Mouse (Mus musculus): ENCODE data around the gene Olfr463. TPM values are rescaled to one million over a fixed set of nuclear protein-coding genes. Genes with fewer than 3 reads are reported as not detected.
"Not testable (repeated sequence)": the region's sequence is repeated elsewhere in the genome, so short reads cannot be mapped to it uniquely, and the experiment has no call there.

The Olfr463 gene
- polyA plus RNA-seq, 1 experiment, result not detected

DNA sequence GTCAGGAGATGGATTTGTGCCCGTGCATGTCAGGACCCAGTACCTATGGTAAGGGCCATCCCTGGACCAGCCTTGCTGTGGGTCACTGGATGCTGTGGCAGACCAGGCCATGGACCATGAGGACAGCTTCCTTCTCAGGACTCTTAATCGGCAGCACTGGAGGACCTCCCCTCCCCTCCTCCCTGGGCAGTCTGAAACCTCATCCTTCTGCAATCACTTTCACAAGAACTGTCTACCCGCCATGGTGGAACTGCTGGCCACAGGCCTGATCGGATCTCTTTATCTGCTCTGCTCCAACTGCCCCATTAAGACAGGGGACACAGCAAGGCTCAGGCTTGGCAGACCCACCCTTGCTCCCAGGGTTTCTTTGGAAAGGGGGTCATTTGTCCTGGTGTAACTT lies 15.5 kb downstream of the Olfr463 start:
- Histone ChIP-seq H3K36me3 (replicated peaks; ENCODE audit: low read length) (no peaks in the 10 kb centered on the region), H3K4me3 (replicated peaks) (no peak overlapping the region), H3K27me3 (replicated peaks) (peaks cover 57% of the 10 kb centered on the region), H3K9me3 (no peaks in the 10 kb centered on the region), H3K4me1 (no peaks in the 10 kb centered on the region; the same call in 1 of the 2 replicates)
- TF ChIP-seq GATA1 (IDR thresholded peaks at IDR 0.05; ENCODE audit: borderline replicate concordance, low read length), result no peak
- no peak for TF ChIP-seq FLI1 (IDR thresholded peaks at IDR 0.05; ENCODE audit: low read length)

- no peaks in the 10 kb centered on the region for H3K36me3 ChIP-seq (replicated peaks; ENCODE audit: low read length)
Measured at GRCm38 (mm10) chr11:87879826-87880225, 17.4 kb downstream of the Olfr463 start.

DNA sequence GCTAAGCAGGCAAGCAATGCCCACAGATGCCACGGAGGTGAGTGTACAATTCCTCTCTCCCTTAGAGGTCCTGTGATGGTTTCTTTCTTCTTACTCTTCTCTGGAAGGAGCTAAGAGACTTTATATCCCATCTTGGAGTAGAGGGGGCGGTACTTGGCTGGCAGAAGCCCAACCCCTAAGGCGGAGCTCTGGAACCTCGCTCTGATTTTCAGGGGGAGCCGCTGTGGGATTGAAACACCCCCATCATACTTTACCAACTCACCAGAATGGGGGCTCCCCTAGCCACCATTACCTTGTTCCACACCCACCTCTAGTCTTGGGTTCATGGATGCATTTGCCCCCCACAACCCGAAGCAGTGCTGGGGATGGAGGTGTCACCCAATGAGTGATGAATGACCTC lies 21.8 kb downstream of the Olfr463 start, which contains the start of gene Epx:
Gene Epx (minus strand): TSS at position 101 of the 400 bp plus-strand sequence.
- H3K36me3 ChIP-seq (replicated peaks; ENCODE audit: low read length), result no peaks in the 10 kb centered on the region
- peaks cover 6% of the 10 kb centered on the region for H3K4me1 ChIP-seq
- H3K9me3 ChIP-seq, result no peaks in the 10 kb centered on the region
- TF ChIP-seq GATA1 (IDR thresholded peaks at IDR 0.05; ENCODE audit: borderline replicate concordance, low read length) (no peak), FLI1 (IDR thresholded peaks at IDR 0.05; ENCODE audit: low read length) (no peak)
- peaks cover 81% of the 10 kb centered on the region for H3K27me3 ChIP-seq (replicated peaks)
- peak within 1 kb of the TSS; percentile 17 for H3K4me3 ChIP-seq (replicated peaks)

More at GRCm38 (mm10) chr11:87879826-87880225, 17.4 kb downstream of the Olfr463 start:
- Histone ChIP-seq H3K4me1 (no peaks in the 10 kb centered on the region; the same call in 1 of the 2 replicates), H3K27me3 (replicated peaks) (peaks cover 65% of the 10 kb centered on the region), H3K4me3 (replicated peaks) (no peak overlapping the region), H3K9me3 (no peaks in the 10 kb centered on the region)
- TF ChIP-seq GATA1 (IDR thresholded peaks at IDR 0.05; ENCODE audit: borderline replicate concordance, low read length), result no peak
- no peak for TF ChIP-seq FLI1 (IDR thresholded peaks at IDR 0.05; ENCODE audit: low read length)

DNA sequence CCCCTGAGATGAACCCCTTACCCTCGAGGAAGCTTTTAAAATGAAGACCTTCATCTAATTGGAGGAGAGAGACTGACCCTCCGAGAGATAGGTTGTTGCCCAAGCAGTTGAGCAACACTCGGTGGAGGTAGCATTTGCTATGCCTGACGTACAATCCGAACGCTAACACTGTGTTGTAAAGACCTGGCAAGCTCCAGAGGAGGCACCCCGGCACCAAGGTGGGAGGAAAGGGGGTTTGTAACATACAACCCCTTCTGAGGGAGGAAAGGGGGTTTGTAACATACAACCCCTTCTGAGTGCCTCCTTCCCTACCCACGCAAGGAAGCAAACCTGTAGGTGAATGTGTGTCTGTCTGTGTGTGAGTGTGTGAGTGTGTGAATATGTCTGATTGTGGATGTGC lies 25.4 kb downstream of the Olfr463 start:
- Histone ChIP-seq H3K4me1 (peaks cover 10% of the 10 kb centered on the region), H3K27me3 (replicated peaks) (peaks cover 87% of the 10 kb centered on the region), H3K9me3 (no peaks in the 10 kb centered on the region), H3K36me3 (replicated peaks; ENCODE audit: low read length) (no peaks in the 10 kb centered on the region), H3K4me3 (replicated peaks) (no peak overlapping the region)
- TF ChIP-seq FLI1 (IDR thresholded peaks at IDR 0.05; ENCODE audit: low read length) (no peak), GATA1 (IDR thresholded peaks at IDR 0.05; ENCODE audit: borderline replicate concordance, low read length) (no peak)

DNA sequence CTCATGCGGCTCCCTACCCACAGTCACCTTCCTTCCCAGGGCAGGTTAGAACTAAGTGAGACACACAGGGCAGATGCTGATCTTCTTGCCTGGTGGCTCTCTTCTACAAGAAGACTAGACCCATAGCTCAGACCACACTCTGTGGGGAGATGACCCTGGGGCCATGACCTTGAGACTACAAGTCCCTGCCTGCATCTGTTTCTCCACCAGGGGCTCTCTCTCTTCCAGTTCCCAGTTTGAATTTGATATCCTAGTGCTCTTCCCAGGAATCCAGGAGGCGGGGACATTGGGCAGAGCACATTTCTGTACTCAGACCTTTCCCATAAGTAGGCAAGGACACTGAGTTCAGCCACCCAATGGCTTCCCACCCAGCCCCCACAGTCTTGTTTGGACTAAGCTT lies 27.1 kb downstream of the Olfr463 start:
- no peak for TF ChIP-seq GATA1 (IDR thresholded peaks at IDR 0.05; ENCODE audit: borderline replicate concordance, low read length)
- no peak for TF ChIP-seq FLI1 (IDR thresholded peaks at IDR 0.05; ENCODE audit: low read length)
- H3K36me3 ChIP-seq (replicated peaks; ENCODE audit: low read length), result no peaks in the 10 kb centered on the region
- H3K27me3 ChIP-seq (replicated peaks), result peaks cover 73% of the 10 kb centered on the region
- H3K4me1 ChIP-seq, result peaks cover 10% of the 10 kb centered on the region
- no peaks in the 10 kb centered on the region for H3K9me3 ChIP-seq
- no peak overlapping the region for H3K4me3 ChIP-seq (replicated peaks)

DNA sequence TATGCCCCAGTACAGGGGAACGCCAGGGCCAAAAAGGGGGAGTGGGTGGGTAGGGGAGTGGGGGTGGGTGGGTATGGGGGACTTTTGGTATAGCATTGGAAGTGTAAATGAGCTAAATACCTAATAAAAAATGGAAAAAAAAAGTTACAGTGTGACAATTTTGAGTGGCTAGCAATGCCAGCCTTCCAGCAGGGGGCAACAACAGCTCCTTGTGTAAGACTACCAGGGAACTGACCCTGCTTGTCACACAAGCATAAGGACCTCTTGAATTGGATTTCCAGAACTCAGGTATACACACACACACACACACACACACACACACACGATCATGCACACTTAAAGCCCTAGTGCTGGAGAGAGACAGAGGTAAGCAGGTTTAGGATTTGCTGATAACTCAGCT lies 30.3 kb downstream of the Olfr463 start:
- not testable (repeated sequence) for H3K9me3 ChIP-seq; H3K4me3 ChIP-seq (replicated peaks); H3K36me3 ChIP-seq (replicated peaks; ENCODE audit: low read length)
- Histone ChIP-seq H3K4me1 (peaks cover 17% of the 10 kb centered on the region), H3K27me3 (replicated peaks) (peaks cover 57% of the 10 kb centered on the region)

- Histone ChIP-seq H3K4me1 (peaks cover 23% of the 10 kb centered on the region), H3K36me3 (replicated peaks; ENCODE audit: low read length) (peaks cover 31% of the 10 kb centered on the region), H3K4me3 (replicated peaks) (no peak overlapping the region), H3K9me3 (no peaks in the 10 kb centered on the region; the same call in 1 of the 2 replicates), H3K27me3 (replicated peaks) (peaks cover 33% of the 10 kb centered on the region)
- TF ChIP-seq GATA1 (IDR thresholded peaks at IDR 0.05; ENCODE audit: borderline replicate concordance, low read length) (no peak), FLI1 (IDR thresholded peaks at IDR 0.05; ENCODE audit: low read length) (no peak)
Measured at GRCm38 (mm10) chr11:87862805-87863204, 34.4 kb downstream of the Olfr463 start.

- Histone ChIP-seq H3K36me3 (replicated peaks; ENCODE audit: low read length) (peaks cover 48% of the 10 kb centered on the region), H3K9me3 (no peaks in the 10 kb centered on the region; the same call in 1 of the 2 replicates), H3K4me3 (replicated peaks) (no peak overlapping the region), H3K4me1 (peaks cover 23% of the 10 kb centered on the region), H3K27me3 (replicated peaks) (peaks cover 37% of the 10 kb centered on the region)
- no peak for TF ChIP-seq GATA1 (IDR thresholded peaks at IDR 0.05; ENCODE audit: borderline replicate concordance, low read length)
- TF ChIP-seq FLI1 (IDR thresholded peaks at IDR 0.05; ENCODE audit: low read length), result no peak
Measured at GRCm38 (mm10) chr11:87860426-87860825, 36.8 kb downstream of the Olfr463 start.

DNA sequence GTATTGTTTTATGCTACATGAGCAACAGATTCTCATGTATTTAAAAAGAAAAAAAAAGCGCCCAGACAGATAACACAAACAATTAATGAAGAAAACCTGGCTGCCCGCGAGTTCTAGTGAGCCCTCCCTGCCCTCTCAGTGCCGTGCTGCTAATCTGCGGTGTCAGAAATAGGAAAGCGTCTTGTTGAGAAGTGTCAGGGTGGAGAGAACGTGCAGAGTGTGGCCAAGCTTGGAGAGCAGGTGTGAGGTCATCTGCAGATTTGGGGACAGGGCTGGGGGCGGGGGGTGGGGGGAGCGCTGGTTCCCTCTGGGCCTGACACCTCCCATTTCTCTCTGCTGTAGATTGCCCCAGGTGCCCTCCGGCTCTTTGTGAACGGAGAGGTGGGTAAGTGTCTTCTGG lies 37.9 kb downstream of the Olfr463 start:
- Histone ChIP-seq H3K4me1 (peaks cover 23% of the 10 kb centered on the region), H3K36me3 (replicated peaks; ENCODE audit: low read length) (peaks cover 48% of the 10 kb centered on the region), H3K27me3 (replicated peaks) (peaks cover 33% of the 10 kb centered on the region), H3K4me3 (replicated peaks) (no peak overlapping the region), H3K9me3 (no peaks in the 10 kb centered on the region)
- TF ChIP-seq FLI1 (IDR thresholded peaks at IDR 0.05; ENCODE audit: low read length) (no peak), GATA1 (IDR thresholded peaks at IDR 0.05; ENCODE audit: borderline replicate concordance, low read length) (no peak)

- Histone ChIP-seq H3K4me1 (peaks cover 16% of the 10 kb centered on the region), H3K27me3 (replicated peaks) (peaks cover 18% of the 10 kb centered on the region), H3K4me3 (replicated peaks) (no peak overlapping the region), H3K36me3 (replicated peaks; ENCODE audit: low read length) (peaks cover 23% of the 10 kb centered on the region), H3K9me3 (no peaks in the 10 kb centered on the region)
- TF ChIP-seq GATA1 (IDR thresholded peaks at IDR 0.05; ENCODE audit: borderline replicate concordance, low read length) (no peak), FLI1 (IDR thresholded peaks at IDR 0.05; ENCODE audit: low read length) (no peak)
Measured at GRCm38 (mm10) chr11:87854550-87854949, 42.6 kb downstream of the Olfr463 start.

DNA sequence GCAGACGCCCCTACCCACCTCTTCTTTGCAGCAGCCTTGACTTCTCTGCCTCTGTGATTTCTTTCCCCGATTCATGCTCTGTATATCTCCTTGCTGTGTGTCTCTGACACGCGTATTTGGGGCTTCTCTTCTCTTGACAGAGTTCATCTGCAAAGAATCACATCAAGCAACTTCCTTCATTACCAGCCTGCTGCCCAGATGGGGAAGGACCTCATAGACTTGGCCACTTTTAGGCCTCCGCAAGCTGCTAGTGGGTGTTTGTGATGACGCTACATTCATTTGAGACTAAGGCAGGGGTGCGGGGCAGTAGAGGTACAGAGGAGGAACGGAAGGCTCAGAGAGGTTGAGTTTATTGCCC lies 43.6 kb downstream of the Olfr463 start:
- peaks cover 17% of the 10 kb centered on the region for H3K27me3 ChIP-seq (replicated peaks)
- peaks cover 23% of the 10 kb centered on the region for H3K36me3 ChIP-seq (replicated peaks; ENCODE audit: low read length)
- H3K9me3 ChIP-seq, result no peaks in the 10 kb centered on the region
- TF ChIP-seq GATA1 (IDR thresholded peaks at IDR 0.05; ENCODE audit: borderline replicate concordance, low read length), result no peak
- no peak for TF ChIP-seq FLI1 (IDR thresholded peaks at IDR 0.05; ENCODE audit: low read length)
- H3K4me3 ChIP-seq (replicated peaks), result peak overlapping the region; percentile 93
- H3K4me1 ChIP-seq, result peaks cover 16% of the 10 kb centered on the region
